Mouse (Mus musculus) layer of hippocampus, postnatal 14 days (tissue): ENCODE results near the gene Acy3. TPM values are rescaled to one million over a fixed set of nuclear protein-coding genes. Genes with fewer than 3 reads are reported as not detected.
"Not testable (repeated sequence)": the region's sequence is repeated elsewhere in the genome, so short reads cannot be mapped to it uniquely, and the experiment has no call there.

Source experiments
- DNase-seq, 2 experiments: peaks; one replicate each; pipeline ENCODE4 v3.0.0; 2021 to 2022; ENCODE audit warnings: low spot score in 2 of 2, mixed read lengths in 1 of 2
- long read RNA-seq, 2 experiments: library from polyadenylated mRNA; stranded (forward); transcript quantifications; one replicate each; pipeline ENCODE4 v2.0.0; 2021
- total RNA-seq, 2 experiments: library from RNA; stranded (reverse); gene quantifications; 2 replicates each; pipeline ENCODE4 v1.2.3; 2021

The Acy3 gene
- 1 to 10 TPM; 2.0 to 2.3 TPM for total RNA-seq
- long read RNA-seq, experiment 1, partial matches to known transcripts, result 0 of 2 reads
- long read RNA-seq, experiment 1, other reads (novel, unspliced or antisense), result 0 of 2 reads
- long read RNA-seq, experiment 2, partial matches to known transcripts, result 0 of 1 reads
- long read RNA-seq, experiment 2, other reads (novel, unspliced or antisense), result 0 of 1 reads

DNA sequence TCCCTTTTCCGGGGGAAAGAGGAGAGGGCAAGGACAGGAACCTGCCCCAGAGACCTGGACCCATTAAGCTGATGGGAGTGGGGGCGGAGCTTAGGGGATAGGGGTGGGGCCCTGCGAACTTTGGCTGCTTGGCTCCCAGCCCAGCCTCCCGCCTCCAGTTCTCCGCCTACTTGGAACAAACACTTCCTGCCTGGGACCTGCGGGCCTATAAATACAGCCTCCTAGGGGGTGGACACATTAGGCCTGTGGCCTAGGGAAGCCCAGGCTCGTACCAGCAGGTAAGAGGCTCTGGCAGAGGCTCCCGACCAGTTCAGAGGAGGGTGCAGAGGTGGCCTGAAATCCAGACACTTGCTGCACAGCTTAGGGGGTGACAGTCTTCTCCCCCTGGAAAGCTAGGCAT lies at the start of gene Acy3:
TSS of gene Acy3 (plus strand) at position 237 of the 400 bp plus-strand sequence.
- no peak for DNase-seq

GRCm38 (mm10) chr19:3942315-3942714 lies 44.1 kb upstream of the Acy3 start:
- DNase-seq, result no peak

DNA sequence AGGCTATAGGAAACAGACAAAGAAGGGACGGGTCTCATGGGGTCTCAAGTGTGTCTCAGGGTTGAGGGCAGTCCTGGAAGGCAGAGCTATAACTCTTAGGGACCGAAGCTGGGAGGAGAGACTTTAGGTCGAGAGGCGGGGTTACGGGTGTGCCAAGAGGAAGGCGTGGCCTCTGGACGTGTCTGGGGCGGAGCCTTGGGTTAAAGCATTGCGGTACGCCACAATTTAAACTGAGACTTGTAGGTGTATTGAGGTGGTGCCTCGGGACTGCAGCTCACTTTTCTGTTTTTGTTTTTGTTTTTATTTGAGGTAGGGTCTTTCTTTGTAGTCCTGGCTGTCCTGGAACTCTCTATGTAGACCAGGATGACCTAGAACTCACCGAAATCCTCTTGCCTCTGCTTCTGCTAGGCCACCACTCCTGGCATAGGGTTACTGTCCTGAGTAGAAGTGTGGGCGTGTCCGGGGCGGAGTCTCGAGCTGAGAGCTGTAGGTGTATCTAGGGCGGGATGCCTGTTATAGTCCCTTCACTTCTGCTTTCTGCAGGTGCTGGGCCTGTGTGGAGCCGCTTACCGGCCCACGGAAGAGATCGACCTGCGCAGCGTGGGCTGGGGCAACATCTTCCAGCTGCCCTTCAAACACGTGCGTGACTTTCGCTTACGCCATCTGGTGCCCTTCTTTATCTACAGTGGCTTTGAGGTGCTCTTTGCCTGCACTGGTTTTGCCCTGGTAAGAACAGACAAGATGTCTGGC lies 43.2 kb upstream of the Acy3 start:
- DNase-seq, result no peak

DNA sequence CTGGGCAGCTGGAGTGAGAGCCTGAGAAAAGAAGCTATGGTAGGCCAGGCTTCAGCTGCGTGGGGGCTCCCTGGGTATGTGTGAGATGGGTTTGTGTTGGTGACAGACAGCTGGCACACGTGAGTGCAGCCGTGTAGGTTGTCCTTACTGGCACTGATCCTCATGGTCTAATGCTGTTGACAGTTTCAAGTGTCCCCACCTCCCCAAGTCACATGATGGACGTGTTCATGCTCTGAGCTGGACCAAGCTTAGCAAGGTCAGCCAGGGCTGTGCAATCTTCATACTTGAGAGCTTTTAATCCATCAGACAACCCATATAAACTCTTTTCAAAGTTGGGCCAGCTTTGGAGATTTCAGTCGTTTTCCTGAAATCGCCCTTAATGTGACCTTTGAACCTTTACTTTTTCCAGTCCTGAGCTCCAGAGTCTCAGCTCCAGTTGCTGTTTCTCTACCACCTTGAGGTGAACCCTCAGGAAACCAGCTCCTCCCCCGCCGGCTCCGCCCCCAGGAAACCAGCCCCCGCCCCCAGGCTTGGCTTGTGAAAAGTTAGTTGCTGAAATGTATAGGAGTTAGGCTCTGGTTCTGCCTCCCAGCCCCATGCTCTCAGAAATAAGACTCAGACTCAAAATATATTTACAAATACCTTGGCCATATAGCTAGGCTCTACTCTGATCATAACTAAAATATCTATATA lies 40.4 kb upstream of the Acy3 start:
- no peak for DNase-seq

DNA sequence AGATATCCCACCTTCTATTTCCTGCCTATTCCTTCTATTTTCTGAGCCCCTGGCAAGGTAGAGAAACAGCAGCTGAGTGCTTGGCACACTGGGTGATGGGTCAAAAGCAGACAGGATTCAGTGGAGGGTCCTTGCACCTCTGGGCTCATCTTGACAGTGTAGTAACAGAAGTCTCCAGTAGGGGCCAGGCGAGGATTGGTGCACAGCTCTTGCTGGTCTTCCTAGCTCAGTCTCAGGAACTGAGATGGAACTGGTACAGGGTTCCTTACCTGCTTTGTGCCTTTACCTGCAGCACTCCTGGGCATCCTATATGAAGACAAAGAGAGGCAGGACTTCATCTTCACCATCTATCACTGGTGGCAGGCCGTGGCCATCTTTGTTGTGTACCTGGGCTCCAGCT lies 39.7 kb upstream of the Acy3 start:
- DNase-seq, result peak; percentile 67 to 79

- no peak for DNase-seq
Measured at GRCm38 (mm10) chr19:3947813-3948212, 38.6 kb upstream of the Acy3 start.

DNA sequence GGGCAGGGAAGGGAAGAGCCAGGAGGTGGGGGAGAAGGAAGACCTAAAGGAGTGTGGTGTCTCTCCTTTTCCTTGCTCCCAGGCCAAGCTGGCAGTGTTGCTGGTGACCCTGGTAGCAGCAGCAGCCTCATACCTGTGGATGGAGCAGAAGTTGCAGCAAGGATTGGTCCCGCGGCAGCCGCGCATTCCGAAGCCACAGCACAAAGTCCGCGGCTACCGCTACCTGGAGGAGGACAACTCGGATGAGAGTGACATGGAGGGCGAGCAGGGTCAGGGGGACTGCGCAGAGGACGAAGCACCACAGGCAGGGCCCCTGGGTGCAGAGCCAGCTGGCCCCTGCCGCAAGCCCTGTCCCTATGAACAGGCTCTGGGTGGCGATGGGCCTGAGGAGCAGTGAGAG lies 37.8 kb upstream of the Acy3 start:
- DNase-seq, result no peak

GRCm38 (mm10) chr19:3950331-3950730 lies 36.0 kb upstream of the Acy3 start:
- no peak for DNase-seq

GRCm38 (mm10) chr19:3951461-3951860 lies 34.9 kb upstream of the Acy3 start:
- DNase-seq, result no peak

DNA sequence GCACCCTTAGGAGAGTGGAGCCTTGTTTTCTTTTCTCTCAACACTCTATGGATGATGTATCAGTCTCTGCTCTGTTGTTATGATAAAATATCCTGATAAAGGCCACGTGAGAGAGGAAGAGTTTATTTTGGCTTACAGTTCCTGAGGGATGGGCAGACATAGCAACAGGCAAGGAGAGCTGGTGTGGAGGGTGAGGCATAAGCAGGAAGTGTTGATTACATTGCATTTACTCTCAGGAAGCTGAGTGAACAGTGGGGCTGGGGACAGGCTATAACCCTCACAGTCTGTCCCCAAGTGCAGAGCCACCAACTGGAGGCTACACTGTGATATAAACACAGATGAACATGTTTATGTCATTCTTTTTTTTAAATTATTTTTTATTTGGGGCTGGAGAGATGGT lies 34.3 kb upstream of the Acy3 start:
- no peak for DNase-seq

DNA sequence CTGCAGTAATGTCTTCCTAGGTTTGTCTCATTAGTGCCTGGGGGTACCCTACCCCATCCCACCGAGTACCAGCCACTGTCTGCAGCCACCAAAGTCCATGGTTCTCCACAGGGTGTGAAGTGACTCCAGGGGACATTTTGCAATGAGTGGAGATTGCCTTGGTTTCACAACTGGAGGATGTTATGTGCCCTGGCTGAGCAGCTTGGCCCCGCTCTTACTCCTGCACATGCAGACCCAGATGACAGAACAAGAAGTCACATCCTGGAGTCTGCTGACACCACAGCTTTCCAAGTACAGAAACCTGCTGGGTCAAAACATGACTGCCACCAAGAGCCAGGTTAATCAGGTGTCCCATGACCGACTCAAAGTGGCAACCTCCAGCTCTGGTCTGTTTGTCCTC lies 31.3 kb upstream of the Acy3 start:
- DNase-seq, result no peak

- DNase-seq, result no peak
Measured at GRCm38 (mm10) chr19:3955804-3956203, 30.6 kb upstream of the Acy3 start.

DNA sequence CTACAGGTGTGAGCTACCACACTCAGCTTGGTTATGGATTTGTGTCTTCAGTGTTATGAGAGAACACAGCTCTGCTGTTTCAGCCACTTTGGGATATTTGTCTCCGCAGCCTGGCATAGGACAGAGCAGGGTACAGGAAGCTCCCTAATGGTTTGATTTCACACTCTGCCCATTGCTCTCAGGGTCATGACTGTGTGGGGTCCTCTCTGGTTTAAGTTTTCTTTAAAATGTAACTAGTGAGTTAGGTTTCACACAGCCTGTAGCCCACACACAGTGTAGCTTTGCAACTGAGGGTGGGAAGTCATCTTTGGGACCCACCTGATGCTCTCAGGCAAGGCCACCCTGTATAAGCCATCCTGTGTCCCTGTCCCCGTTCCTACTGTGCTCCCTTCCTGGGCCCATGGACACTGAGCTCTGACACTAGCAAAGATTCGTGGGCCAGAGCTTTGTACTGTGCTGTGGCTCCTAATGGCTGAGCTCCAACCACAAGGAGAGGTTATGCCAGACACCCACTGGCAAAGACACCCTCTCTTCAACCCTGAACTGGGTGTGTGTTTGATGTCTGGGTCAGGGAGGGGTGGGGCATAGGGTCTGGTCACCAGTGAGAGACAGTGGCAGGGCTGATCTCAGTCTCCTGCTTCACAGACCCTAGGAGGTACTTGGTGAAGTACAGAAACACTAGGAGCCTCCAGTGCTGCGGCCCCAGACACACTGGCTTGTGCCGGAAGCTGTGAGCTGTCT lies 28.9 kb upstream of the Acy3 start:
- not testable (repeated sequence) for DNase-seq

DNA sequence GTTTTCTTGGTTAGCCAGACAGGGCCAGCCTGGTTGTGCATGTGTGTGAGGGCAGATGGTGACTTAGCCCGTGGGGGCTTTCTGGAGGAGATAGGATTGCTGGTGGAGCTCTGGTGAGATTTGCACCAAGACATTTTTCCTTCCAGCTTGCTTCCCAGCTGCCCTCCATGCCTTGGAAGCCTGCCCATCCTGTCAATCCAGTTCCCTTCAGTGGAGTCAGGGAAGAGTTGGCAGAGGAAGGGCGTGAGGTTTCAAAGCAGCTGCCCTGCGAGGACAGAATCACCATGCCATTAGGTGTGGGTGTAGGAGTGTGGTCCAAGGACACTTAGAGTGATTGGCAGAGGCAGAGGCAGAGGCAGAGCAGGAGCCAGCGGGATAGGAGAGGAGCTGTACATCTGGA lies 27.9 kb upstream of the Acy3 start, which contains the start of gene Aldh3b3:
TSS of gene Aldh3b3 (plus strand) at position 176 of the 400 bp plus-strand sequence.
- DNase-seq, result peak in 1 of 2 experiments; percentile 12

DNA sequence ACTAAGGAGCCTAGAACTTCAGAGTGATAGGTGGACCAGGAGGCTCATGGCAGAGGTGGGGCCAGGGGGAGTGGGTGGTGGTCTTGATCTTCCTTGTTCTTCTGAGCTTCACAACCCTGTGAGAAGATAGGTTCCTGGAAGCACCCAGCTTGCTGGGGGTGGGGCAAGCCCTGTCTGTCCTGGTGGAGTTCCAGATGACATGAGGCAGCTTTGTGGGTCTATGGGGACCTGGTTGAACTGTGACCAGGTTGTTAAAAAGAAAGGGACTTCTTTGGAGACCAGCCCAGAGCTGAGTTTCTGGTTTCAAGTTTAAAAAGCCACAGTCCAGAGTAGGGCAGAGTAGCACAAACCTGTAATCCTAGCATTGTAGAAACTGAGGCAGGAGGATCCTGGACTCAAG lies 27.3 kb upstream of the Acy3 start:
- no peak for DNase-seq

- DNase-seq, result no peak
Measured at GRCm38 (mm10) chr19:3960211-3960610, 26.2 kb upstream of the Acy3 start.

- DNase-seq, result not testable (repeated sequence)
Measured at GRCm38 (mm10) chr19:3961805-3962204, 24.6 kb upstream of the Acy3 start.

- DNase-seq, result no peak
Measured at GRCm38 (mm10) chr19:3962469-3962868, 23.9 kb upstream of the Acy3 start.

- DNase-seq, result no peak
Measured at GRCm38 (mm10) chr19:3964030-3964429, 22.3 kb upstream of the Acy3 start.

DNA sequence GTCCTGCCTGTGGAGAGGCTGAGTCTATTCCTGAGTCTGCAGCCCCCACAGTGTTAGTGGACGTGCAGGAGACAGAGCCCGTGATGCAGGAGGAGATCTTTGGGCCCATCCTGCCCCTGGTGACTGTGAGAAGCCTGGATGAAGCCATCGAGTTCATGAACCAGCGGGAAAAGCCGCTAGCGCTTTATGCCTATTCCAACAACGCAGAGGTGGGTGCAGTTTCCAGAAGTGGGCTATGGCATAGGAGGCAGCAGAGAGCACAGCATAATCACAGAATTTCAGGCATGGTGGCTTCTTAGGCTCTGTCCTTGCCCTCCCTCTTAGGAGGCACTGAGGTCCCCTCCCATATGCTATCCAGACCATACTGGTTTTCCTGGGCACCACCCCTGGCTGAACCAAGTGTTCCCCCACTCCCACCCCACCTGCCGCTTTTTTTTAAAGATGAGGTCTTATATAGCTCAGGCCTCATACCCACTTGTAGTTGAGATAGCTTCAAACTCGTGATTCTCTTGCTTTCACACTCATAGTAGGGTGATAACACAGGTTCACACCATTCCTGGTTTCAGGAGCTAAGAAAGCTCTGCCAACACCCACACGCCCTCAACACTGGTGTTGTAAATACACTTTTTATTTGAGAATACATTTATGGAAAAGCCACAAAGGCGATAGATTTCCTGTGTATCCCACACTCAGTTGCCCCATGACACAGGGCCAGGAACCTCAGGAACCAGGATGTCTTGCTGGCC lies 19.9 kb upstream of the Acy3 start:
- DNase-seq, result no peak

DNA sequence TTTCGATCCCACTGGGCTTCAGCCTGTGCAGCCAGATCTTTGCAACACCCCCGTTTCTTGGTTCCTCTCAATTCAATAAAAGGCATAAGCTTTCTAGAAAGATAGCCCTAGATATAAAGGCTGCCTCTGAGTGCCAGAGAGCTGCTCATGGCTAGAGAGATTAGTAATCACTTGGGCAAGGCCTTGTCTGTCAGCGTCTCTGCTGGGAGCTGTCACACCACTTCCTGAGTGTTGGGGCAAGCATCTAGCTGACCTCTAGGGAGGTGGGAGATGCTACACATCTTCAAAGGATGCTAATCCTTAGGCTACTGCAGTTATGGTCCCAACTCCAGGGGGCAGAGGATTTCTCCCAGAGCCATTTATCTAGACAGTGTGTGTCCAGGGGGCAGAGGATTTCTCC lies 19.1 kb upstream of the Acy3 start:
- no peak for DNase-seq
